Mouse (Mus musculus) hindbrain, embryonic 16.5 days (tissue): ENCODE data around the gene Kcnc4. TPM values are rescaled to one million over a fixed set of nuclear protein-coding genes. Genes with fewer than 3 reads are reported as not detected.

Experiments used
- ATAC-seq: fragments of 200-750 bp; cut with Nextera tagmentation; 2 replicates; pipeline ENCODE4 v1.8.0; 2017; ENCODE audit warnings: moderate TSS enrichment, moderate library complexity
- H3K27ac ChIP-seq: fragments of 300-500 bp; sonication (generic); 2 replicates; pipeline ENCODE4 v1.5.1; 2014; ENCODE audit warnings: low read depth, mild to moderate bottlenecking, control low read depth, low read length, moderate library complexity
- H3K27me3 ChIP-seq: fragments of 300-500 bp; sonication (generic); replicated peaks from 2 replicates; pipeline ENCODE4 v1.6.1; 2014; ENCODE audit warnings: low read length; ENCODE audit not compliant: control insufficient read depth, insufficient read depth
- H3K36me3 ChIP-seq: fragments of 300-500 bp; sonication (generic); 2 replicates; pipeline ENCODE4 v1.6.1; 2014; ENCODE audit warnings: mild to moderate bottlenecking, low read length, moderate library complexity, mixed read lengths; ENCODE audit not compliant: control insufficient read depth, insufficient read depth
- H3K4me1 ChIP-seq: fragments of 300-500 bp; sonication (generic); 2 replicates; pipeline ENCODE4 v1.6.1; 2014; ENCODE audit warnings: low read depth, low read length; ENCODE audit not compliant: control insufficient read depth, insufficient read depth
- H3K4me2 ChIP-seq: fragments of 300-500 bp; sonication (generic); 2 replicates; pipeline ENCODE4 v1.6.1; 2014; ENCODE audit warnings: mild to moderate bottlenecking, low read length, control low read depth, moderate library complexity
- H3K4me3 ChIP-seq: fragments of 300-500 bp; sonication (generic); 2 replicates; pipeline ENCODE4 v1.5.1; 2014; ENCODE audit warnings: mild to moderate bottlenecking, low read length, control low read depth, moderate library complexity
- H3K9ac ChIP-seq: fragments of 300-500 bp; sonication (generic); 2 replicates; pipeline ENCODE4 v1.6.1; 2014; ENCODE audit warnings: low read depth, mild to moderate bottlenecking, control low read depth, low read length, moderate library complexity
- H3K9me3 ChIP-seq: fragments of 300-500 bp; sonication (generic); 2 replicates; pipeline ENCODE4 v1.6.1; 2014; ENCODE audit warnings: mild to moderate bottlenecking, low read length, moderate library complexity; ENCODE audit not compliant: control insufficient read depth
- WGBS: fragments of 180-500 bp; shearing (Covaris S2); extraction: QIAGEN DNeasy Blood & Tissue Kit; methylation state at CpG from one replicate; pipeline ENCODE4 v1.1.7; 2014; 5-methylcytosine and 5-hydroxymethylcytosine counted together
- polyA plus RNA-seq: library from polyadenylated mRNA; unstranded; fragments of >200 nt; fragmentation: Nextera tagmentation; extraction: Ambion mirVana; gene quantifications from 2 replicates; pipeline ENCODE4 v1.2.1, GENCODE M21; 2015

Gene Kcnc4
- polyA plus RNA-seq, 1 experiment from 2014 or later = 9.7 TPM

DNA sequence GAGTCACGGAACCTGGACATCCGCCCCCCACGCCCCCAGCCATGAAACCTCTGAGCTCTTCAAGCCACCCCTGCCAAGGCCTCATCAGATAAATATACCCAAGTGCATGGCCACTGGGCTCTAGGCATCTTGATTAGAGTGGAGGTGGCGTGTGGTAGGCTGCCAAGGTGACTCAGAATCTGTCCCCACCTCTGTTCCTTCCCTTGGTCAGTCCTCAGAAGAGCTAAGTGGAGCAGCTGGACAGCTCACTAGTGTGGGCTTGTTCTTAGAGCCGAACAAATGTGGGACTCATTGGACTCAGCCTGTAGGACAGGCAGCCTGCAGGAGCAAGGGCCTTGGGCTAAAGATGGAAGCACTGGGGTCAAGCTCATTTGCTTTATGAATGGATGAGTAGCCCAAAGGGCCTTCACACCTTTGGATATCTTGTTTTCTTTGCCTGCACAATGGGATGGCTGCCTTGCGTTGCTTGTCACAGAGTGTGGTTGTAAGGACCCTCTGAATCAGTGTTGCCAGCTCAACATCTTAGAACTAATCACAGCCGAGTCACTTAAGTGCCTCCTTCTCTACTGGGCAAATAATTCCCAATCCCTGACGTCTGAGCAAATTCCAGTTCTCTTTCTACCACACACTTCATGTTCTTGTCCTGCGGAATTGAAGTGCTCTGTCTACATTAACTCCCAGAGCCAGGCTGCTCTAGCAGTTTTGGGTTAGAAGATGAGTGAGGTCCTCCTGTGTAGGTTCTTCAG is 42.6 kb downstream of the Kcnc4 start:
- ATAC-seq = no peak
- no peaks in the 10 kb centered on the region for H3K27me3 ChIP-seq
- H3K9ac ChIP-seq = no peak overlapping the region
- no peak overlapping the region for H3K4me3 ChIP-seq
- H3K9me3 ChIP-seq = no peaks in the 10 kb centered on the region
- no peak overlapping the region for H3K27ac ChIP-seq
- no peaks in the 10 kb centered on the region for H3K36me3 ChIP-seq
- H3K4me2 ChIP-seq = no peak overlapping the region
- H3K4me1 ChIP-seq = peaks cover 16% of the 10 kb centered on the region
- 87% methylated on average over 9 of the region's 9 CpGs for WGBS

DNA sequence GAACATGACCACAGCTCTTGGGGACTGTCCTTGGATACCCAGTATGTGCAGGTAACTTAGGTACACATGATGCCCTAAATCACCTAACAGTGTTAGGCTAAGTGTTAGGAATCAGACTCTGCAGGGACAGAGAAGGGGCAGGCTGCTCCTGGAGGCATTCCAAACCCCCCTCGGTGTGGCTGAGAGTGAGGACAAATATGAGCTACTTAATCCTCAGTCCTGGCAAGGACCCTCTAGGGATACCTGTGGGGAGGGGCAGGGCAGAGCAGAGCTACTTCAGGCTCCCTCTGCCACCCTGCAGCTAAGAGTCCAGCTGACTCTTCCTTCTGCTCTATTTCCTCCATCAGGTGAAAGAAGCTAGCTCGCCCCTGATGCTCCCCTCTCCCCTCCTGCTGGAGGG is 46.3 kb downstream of the Kcnc4 start:
- no peaks in the 10 kb centered on the region for H3K27me3 ChIP-seq
- peaks cover 19% of the 10 kb centered on the region for H3K4me1 ChIP-seq
- H3K36me3 ChIP-seq = no peaks in the 10 kb centered on the region
- H3K4me3 ChIP-seq = no peak overlapping the region
- no peak overlapping the region for H3K4me2 ChIP-seq
- 0 out of 2 replicates have a peak, but pooled peaks have one; percentile 2 for ATAC-seq
- no peak overlapping the region for H3K27ac ChIP-seq
- no peaks in the 10 kb centered on the region for H3K9me3 ChIP-seq
- WGBS = 28% methylated on average over 2 of the region's 2 CpGs
- H3K9ac ChIP-seq = no peak overlapping the region

DNA sequence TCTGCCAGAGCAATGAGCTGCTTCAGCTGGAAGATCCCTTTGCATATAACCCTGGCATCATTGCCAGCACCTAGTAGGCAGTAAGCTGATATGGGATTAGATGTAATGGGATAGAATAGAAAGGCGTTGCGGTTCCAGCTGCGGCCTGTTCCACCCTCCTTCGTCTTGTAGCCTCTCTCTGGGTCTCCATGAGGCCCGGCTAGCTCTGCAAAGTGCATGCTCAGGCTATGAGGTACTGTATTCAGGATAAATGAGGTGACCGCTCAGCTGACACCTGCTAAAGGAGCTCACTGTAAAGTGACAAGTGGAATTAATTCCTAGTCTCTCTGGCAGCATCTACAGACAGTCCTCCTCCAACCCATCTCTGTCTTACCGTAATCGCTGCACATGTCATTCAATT is 46.8 kb downstream of the Kcnc4 start:
- H3K4me2 ChIP-seq = no peak overlapping the region
- 60% methylated on average over 8 of the region's 8 CpGs for WGBS

DNA sequence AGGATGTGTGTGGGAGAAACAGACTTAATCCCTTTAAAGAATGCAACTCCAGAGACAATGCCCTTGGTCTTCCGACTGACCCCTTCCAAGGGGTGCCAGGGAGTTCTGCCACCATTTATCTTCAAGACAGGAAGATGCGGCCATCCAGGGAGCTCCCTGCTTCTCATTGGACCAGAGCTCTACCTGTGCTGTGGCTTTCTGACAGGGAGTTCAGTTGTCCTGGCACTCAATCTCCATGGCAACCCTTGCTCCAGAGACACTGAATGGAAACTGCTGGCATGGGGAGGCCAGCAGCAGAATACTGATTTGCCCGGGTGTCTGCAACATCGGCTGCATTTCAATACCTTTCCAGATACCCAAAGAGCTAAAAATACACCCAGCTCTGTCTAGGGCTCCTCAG is 47.7 kb downstream of the Kcnc4 start:
- no peaks in the 10 kb centered on the region for H3K36me3 ChIP-seq
- no peak overlapping the region for H3K4me2 ChIP-seq
- H3K27me3 ChIP-seq = no peaks in the 10 kb centered on the region
- H3K9me3 ChIP-seq = no peaks in the 10 kb centered on the region
- no peak overlapping the region for H3K9ac ChIP-seq
- no peak overlapping the region for H3K4me3 ChIP-seq
- peak; percentile 87 for ATAC-seq
- peaks cover 19% of the 10 kb centered on the region for H3K4me1 ChIP-seq
- 6% methylated on average over 4 of the region's 4 CpGs for WGBS
- peak overlapping the region; percentile 12 for H3K27ac ChIP-seq

More for the DNA sequence above, 46.8 kb downstream of the Kcnc4 start:
- no peak overlapping the region for H3K4me3 ChIP-seq
- no peaks in the 10 kb centered on the region for H3K36me3 ChIP-seq
- H3K27ac ChIP-seq = peak overlapping the region; percentile 12
- peak; percentile 68 for ATAC-seq
- no peaks in the 10 kb centered on the region for H3K27me3 ChIP-seq
- H3K4me1 ChIP-seq = peaks cover 19% of the 10 kb centered on the region
- H3K9ac ChIP-seq = no peak overlapping the region
- H3K9me3 ChIP-seq = no peaks in the 10 kb centered on the region

DNA sequence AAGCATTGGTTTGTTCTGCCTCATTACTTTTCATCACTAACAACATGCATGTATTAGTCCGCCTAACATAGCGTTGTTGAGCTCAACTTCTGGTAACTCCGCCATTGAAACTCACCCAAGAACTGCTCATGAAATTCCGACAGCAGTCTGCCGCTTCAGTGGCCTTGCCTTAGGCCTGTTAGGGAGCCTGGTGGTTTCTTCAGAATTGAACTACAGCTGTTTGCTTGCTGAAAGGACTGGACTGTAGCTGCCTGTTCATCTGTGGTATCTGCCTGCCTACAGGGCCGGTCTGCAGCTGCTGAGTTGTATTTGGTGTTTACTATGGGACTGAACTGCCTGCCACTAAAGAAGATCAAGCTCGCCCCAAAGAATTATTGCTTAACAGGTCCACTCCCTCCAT is 58.0 kb downstream of the Kcnc4 start:
- Histone ChIP-seq H3K9me3 (no peaks in the 10 kb centered on the region), H3K27me3 (no peaks in the 10 kb centered on the region)
- no peak for ATAC-seq

DNA sequence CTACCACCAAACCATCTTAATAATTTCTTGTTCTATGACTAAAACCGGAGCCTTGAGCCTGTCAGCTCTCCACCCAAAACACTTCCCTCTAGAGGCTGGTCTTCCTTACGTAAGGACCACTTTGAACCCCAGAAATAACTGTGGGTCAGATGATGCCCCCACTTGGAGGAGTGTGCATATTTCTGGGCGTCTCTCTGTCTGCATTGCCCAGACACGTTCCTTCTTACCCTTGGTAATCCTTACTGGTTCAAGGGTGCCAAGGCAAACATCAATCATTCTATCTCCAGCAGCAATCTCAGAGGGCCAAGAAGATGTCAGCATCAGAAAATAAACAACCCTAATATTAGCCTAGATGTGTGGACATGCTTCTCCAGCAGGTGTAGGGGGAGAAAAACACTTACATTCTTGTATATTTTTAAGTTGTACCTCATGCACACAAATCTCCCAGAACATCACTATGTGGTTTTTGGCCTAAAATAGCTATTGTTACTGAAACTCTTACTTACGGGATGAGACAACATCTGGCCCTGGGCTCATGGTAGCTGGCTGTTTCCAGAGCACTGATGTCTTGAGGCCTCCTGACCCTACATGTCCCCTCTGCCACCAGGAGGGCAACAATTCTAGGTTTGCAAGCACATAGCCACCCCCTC is 59.2 kb downstream of the Kcnc4 start:
- no peak for ATAC-seq
- Histone ChIP-seq H3K36me3 (no peaks in the 10 kb centered on the region), H3K4me3 (no peak overlapping the region), H3K4me1 (no peaks in the 10 kb centered on the region), H3K9me3 (no peaks in the 10 kb centered on the region), H3K27me3 (no peaks in the 10 kb centered on the region), H3K4me2 (no peak overlapping the region), H3K9ac (no peak overlapping the region), H3K27ac (no peak overlapping the region)
- WGBS = 82% methylated on average over 5 of the region's 5 CpGs

More for the DNA sequence above, 58.0 kb downstream of the Kcnc4 start:
- WGBS = 89% methylated on average over 7 of the region's 7 CpGs
- Histone ChIP-seq H3K9ac (no peak overlapping the region), H3K4me2 (no peak overlapping the region), H3K36me3 (no peaks in the 10 kb centered on the region), H3K4me1 (no peaks in the 10 kb centered on the region), H3K4me3 (no peak overlapping the region), H3K27ac (no peak overlapping the region)

DNA sequence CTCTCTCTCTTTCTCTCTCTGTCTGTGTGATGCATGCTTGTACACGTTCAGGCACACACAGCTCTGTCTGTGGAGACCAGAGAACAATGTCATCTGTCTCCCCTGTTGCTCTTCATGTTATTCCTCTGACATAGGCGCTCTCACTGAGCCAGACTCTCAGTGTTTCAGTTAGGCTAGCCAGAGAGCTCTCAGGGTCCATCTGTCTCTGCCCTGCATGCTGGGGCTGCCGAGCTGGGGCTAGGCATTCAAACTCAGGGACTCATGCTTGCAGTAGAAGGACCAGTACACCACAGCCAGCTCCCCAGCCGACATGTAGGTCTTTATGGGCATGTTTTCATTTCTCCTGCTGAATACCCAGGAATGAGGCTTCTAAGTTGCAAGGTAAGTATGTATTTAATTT is 68.2 kb downstream of the Kcnc4 start:
- WGBS = 48% methylated on average over 4 of the region's 4 CpGs
- no peak for ATAC-seq
- Histone ChIP-seq H3K4me2 (no peak overlapping the region), H3K4me1 (no peaks in the 10 kb centered on the region), H3K4me3 (no peak overlapping the region), H3K27ac (no peak overlapping the region), H3K27me3 (no peaks in the 10 kb centered on the region), H3K9ac (no peak overlapping the region), H3K9me3 (no peaks in the 10 kb centered on the region), H3K36me3 (no peaks in the 10 kb centered on the region)

Other genes starting within 250 kb of the Kcnc4 start
- gene Cym, start 237.8 kb downstream of the Kcnc4 start, polyA plus RNA-seq = 0.12 and 0.13 TPM in 2 replicates
- gene A630076J17Rik, start 228.9 kb downstream of the Kcnc4 start, polyA plus RNA-seq = not detected in 2 replicates
- 0.17 and 0.19 TPM in 2 replicates for gene Prok1, start 219.8 kb downstream of the Kcnc4 start, polyA plus RNA-seq
- gene Lamtor5, start 180.7 kb downstream of the Kcnc4 start, polyA plus RNA-seq = 180 and 182 TPM in 2 replicates
- gene Slc16a4, start 168.3 kb downstream of the Kcnc4 start, polyA plus RNA-seq = 3.0 and 3.1 TPM in 2 replicates
- gene Rbm15, start 125.9 kb downstream of the Kcnc4 start, polyA plus RNA-seq = 5.3 and 6.5 TPM in 2 replicates
- gene Slc6a17, start 58.5 kb upstream of the Kcnc4 start, polyA plus RNA-seq = 19.1 and 20.4 TPM in 2 replicates
- gene Ubl4b, start 95.5 kb upstream of the Kcnc4 start, polyA plus RNA-seq = not detected in 2 replicates
- 0.29 and 0.40 TPM in 2 replicates for gene Alx3, start 135.5 kb upstream of the Kcnc4 start, polyA plus RNA-seq
- gene Gm10961, start 171.8 kb upstream of the Kcnc4 start, polyA plus RNA-seq = not detected in 2 replicates
- 131 and 139 TPM in 2 replicates for gene Strip1, start 172.1 kb upstream of the Kcnc4 start, polyA plus RNA-seq
- gene Ahcyl1, start 237.0 kb upstream of the Kcnc4 start, polyA plus RNA-seq = 116 and 117 TPM in 2 replicates